Mouse (Mus musculus) bone marrow macrophage, adult 2 months (primary cell): ENCODE results near the gene Diablo. TPM values are rescaled to one million over a fixed set of nuclear protein-coding genes. Genes with fewer than 3 reads are reported as not detected.

Experiments
- H3K27ac ChIP-seq: 2 replicates; pipeline ENCODE4 v1.5.1; 2012; ENCODE audit warnings: low read depth, low read length; ENCODE audit not compliant: insufficient read depth
- H3K4me1 ChIP-seq: 2 replicates; pipeline ENCODE4 v1.6.1; 2012; ENCODE audit warnings: low read length; ENCODE audit not compliant: control insufficient read depth, insufficient read depth
- H3K4me3 ChIP-seq: 2 replicates; pipeline ENCODE4 v1.5.1; 2012; ENCODE audit warnings: mild to moderate bottlenecking, low read length, moderate library complexity; ENCODE audit not compliant: insufficient read depth
- CTCF ChIP-seq: IDR thresholded peaks from 2 replicates; pipeline ENCODE4 v1.5.1; 2012; ENCODE audit warnings: low read depth, mild to moderate bottlenecking, low read length, moderate library complexity
- POLR2A ChIP-seq: IDR thresholded peaks from 2 replicates; pipeline ENCODE4 v1.6.1; 2012; ENCODE audit warnings: mild to moderate bottlenecking, low read depth, low read length, borderline replicate concordance
- polyA plus RNA-seq: library from polyadenylated mRNA; stranded (reverse); fragments of >200 nt; gene quantifications from 2 replicates; pipeline ENCODE4 v1.2.4, GENCODE M21; 2012; ENCODE audit not compliant: missing spikeins, insufficient read depth, insufficient read length

Diablo gene
- polyA plus RNA-seq, 1 experiment: 29.3 TPM

DNA sequence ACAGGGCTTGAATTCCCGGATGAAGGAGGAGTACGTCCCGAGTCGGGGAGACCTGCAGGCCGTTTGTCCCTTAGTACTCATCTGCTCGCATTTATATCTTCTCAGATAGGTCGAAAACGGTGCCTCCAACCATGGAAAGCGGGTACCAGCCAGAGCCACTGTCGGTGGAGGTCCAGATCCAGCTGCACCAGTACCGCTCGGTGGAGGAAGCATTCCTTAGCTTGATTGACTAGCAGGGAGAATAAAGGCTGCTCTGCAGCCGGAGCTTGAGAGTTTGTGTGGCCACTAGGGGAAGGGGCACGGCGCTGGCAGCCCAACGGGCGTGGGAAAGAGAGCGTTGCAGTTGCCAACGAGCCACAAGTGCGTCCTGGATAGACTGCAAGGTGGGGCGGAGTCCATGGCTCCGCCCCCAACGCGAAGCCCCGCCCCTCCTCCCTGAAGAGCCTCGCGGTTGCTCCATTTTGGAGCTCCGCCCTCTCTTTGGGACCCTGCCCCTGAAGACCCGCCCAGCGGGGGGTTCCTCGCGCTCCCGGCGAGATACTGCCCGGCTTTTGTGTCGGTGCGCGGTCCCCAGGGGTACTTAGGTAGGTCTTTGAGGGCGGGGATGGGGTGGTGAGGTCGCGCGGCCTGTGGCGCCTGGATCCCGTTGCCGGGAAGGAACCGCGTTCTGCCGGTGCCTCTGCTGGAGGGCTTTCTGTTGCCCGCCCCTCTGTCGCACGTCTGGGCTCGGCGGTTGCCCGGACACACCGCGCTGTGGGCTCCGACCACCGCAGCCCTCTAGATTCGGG, 15.8 kb downstream of the Diablo start:
- Histone ChIP-seq H3K4me3 (peak overlapping the region; percentile 58), H3K4me1 (peaks cover 3% of the 10 kb centered on the region; the same call in 1 of the 2 replicates), H3K27ac (no peak overlapping the region)
- TF ChIP-seq CTCF (no peak), POLR2A (no peak)

DNA sequence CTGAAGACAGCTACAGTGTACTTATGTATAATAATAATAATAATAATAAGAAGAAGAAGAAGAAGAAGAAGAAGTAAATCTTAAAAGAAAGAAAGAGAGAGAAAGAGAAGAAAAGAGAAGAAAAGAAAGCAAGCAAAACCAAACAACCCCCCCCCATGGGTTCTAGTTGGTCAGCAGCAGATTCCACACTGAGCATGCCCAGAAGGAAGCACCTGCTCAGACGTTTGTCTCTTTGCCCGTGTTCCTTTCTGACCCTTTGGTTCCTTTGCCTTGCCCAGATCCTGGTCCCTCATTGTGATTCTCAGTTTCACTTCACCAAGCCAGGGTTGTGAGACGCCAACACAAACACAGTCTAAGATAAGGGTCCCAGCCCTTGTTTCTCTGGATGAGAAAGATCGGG, 22.0 kb downstream of the Diablo start:
- Histone ChIP-seq H3K27ac (no peak overlapping the region), H3K4me1 (no peaks in the 10 kb centered on the region; the same call in 1 of the 2 replicates)
- TF ChIP-seq CTCF: no peak
- TF ChIP-seq POLR2A: no peak

DNA sequence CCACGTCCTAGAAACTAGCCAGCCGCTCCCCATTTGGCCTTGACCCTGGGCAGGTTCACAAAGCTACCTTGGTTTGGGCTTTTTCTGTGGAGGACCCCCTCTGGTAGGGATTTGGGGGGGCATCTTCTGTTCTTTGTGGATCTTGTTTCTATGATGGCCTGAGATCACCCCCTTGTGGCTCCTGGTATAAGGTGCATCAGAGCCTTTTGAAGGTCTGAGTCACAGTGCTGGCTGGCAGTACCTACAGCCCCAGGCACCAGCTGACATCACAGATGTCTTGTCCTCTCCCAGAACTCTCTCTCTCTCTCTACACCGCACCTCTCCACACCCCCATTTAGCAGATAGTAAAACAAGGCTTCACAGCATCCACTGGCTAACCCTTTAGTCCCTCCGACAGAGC, 24.3 kb downstream of the Diablo start:
- no peak overlapping the region for H3K4me3 ChIP-seq
- H3K4me1 ChIP-seq: no peaks in the 10 kb centered on the region; the same call in 1 of the 2 replicates
- TF ChIP-seq CTCF (no peak; the same call in 1 of the 2 replicates), POLR2A (no peak)
- no peak overlapping the region for H3K27ac ChIP-seq

More for the DNA sequence above, 22.0 kb downstream of the Diablo start:
- H3K4me3 ChIP-seq: no peak overlapping the region

DNA sequence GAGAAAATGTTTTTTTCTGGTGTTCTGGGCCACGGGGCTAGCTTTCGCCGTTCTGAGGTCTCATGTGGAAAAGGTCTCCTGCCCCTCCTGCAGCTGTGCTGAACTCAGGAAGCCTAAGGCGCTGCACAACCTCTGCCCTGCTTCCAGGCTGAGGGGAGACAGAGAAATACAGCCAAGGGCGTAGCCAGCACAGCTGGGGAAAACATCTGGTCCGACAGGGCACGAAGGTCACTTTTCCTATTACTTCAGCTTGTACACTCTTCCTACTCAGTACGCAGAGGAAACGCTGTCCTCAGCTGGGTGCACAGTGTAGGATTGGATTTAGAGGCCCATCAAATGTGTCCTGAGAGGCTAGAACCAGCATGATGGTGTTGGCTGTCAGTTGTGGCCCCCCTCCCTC, 34.0 kb downstream of the Diablo start:
- TF ChIP-seq CTCF (no peak), POLR2A (no peak)
- Histone ChIP-seq H3K27ac (no peak overlapping the region), H3K4me3 (no peak overlapping the region), H3K4me1 (no peaks in the 10 kb centered on the region)

DNA sequence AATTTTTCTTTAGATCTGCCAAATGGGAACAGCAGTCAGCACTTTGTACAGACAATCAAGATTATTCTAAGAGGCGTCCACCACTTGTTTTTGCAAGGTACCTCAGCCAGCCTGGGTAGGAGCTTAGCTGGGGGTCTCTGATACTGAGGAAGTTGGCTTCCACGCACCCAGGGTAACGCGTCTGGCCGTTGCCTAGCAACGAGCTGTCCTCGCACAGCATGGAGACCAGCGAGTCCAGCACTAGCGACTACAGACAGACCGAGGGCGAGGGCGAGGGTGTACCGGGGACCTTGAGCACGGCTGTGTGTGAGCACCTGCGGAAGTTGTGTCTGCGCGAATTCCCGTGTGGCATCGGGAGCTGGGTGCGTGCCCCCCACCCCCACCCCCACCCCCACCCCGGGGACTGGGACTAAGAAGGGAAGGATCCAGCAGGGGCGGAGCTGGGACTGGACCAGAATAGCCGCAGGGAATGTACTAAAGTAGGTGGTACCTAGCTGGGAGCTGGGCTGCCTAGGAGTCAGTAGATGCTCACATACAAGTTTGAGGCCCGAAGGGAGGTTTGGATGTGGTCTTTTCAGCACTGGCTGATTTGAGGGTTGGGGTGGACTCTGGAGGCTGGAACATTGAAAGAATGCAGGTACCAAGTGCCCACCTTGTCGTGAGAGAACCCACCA, 34.7 kb downstream of the Diablo start, which contains the start of the genes Lrrc43 and Il31:
Lrrc43 (plus strand) TSS at position 194 of the 674 bp plus-strand sequence.
Il31 (minus strand) TSS at position 378 of the 674 bp plus-strand sequence.
- TF ChIP-seq CTCF (no peak), POLR2A (no peak)
- Histone ChIP-seq H3K27ac (no peak within 1 kb of the TSS), H3K4me1 (no peaks in the 10 kb centered on the region), H3K4me3 (no peak within 1 kb of the TSS)

DNA sequence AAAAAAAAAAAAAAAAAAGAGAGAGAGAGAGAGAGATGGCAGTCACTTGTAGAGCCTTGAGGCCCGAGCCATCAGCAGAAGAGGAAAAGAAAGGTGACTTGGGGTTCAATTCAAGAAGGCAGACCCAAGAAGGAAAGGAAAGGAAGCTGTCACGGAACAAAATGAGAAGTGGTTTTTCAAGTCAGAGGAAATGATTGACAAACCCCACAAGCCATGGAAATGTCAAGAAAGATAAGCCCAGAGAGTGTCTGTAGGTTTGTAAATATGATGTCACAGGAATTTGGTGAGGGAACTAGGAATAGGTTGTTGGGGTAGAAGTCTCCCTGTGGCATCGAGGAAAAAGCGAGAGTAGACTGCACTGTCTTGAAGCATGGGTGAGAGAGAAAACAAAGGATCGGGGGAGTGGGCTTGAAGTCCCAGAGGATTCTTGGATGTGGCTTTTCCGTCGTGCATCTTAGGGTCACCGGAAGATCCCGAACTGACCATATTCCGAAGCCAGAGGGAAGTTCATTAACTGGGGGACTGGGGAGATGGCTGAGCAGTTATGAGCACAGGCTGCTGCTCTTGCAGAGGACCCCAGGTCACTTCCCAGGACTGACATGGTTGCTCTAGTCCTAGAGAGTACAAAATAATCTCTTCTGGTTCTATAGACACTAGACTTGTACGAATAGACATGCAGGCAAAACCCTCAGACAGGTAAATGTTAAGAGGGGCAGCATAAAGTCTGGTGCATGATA, 36.1 kb downstream of the Diablo start:
- Histone ChIP-seq H3K4me3 (no peak overlapping the region), H3K27ac (no peak overlapping the region), H3K4me1 (no peaks in the 10 kb centered on the region)
- no peak for TF ChIP-seq CTCF
- TF ChIP-seq POLR2A: no peak

DNA sequence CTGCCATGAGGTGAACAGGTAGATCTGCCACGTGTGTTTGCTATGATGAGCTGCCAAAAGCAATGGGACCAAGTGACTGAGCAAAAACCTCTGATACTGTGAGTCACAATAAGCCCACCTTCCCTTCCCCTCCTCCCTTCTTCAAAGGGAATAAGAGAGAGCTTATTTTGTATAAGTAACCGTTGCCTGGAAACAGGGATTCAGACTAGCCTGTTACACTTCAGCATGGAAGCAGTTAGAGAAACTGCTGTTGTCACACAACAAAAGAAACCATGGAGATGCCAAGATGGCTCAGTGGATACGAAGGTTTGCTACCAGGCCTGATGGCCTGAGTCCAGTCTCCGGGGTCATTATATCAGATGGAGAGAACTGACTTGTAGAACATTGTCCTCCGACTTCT, 50.2 kb downstream of the Diablo start:
- H3K27ac ChIP-seq: no peak overlapping the region
- no peak overlapping the region for H3K4me3 ChIP-seq
- TF ChIP-seq POLR2A (no peak), CTCF (no peak)
- peaks cover 3% of the 10 kb centered on the region; the same call in 1 of the 2 replicates for H3K4me1 ChIP-seq

DNA sequence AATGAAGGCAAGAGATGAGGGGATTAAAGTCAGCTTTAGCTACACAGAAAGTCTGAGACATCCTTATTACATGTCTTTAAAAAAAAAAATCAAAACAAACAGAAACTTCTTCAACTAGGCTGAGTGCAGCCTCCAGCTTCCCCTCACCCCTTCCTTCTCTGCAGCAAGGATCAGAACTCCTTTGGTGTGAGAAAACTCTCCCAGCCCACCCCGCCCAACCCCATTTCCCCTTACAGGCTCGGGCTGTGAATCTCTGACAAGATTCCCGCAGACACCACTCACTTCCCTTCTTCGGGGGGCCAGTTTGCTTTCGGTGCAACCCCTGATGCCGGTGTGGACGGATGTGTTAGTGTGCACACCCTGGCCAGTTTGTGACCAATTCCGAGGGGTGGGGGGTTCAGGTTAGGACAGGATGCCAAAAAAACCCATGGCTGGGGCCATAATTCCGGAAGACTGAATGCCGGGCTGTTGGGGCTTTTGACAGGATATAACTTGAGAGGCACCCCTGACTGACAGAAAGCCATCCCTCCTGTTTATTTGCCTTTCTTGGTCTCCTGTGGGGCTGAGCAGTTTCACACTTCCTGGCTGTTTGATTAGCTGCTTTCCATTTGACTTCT, 53.1 kb downstream of the Diablo start:
- TF ChIP-seq POLR2A: no peak
- TF ChIP-seq CTCF: 0 out of 2 replicates have a peak, but pooled peaks have one; percentile 24
- Histone ChIP-seq H3K4me3 (peak overlapping the region; percentile 27), H3K4me1 (peaks cover 3% of the 10 kb centered on the region; the same call in 1 of the 2 replicates), H3K27ac (no peak overlapping the region)

DNA sequence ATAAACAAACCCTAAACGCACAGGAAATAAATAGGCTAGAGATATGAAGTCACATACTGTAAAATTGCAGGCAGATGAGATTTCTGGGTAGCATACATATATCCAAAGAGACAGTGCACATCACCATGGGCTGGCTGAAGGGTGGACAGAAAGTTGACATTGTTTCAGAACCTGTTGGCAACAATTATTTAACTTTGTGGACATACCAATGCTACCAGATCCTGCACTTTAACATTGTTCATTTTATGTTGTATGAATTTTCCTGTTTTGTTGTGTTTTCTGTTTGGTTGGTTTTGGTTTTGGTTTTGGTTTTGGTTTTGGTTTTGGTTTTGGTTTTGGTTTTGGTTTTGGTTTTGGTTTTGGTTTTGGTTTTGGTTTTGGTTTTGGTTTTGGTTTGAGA, 59.3 kb downstream of the Diablo start:
- no peak overlapping the region for H3K4me3 ChIP-seq
- H3K4me1 ChIP-seq: no peaks in the 10 kb centered on the region
- TF ChIP-seq CTCF: no peak
- TF ChIP-seq POLR2A: no peak
- H3K27ac ChIP-seq: no peak overlapping the region
